Mouse (Mus musculus): Measurements from ENCODE around the gene Elfn1. TPM values are rescaled to one million over a fixed set of nuclear protein-coding genes. Genes with fewer than 3 reads are reported as not detected.
A peak's percentile ranks its signal among the peaks of the same experiment; 100 is the strongest.

Gene Elfn1
- polyA plus RNA-seq, 1 experiment from 2014 or later, result 0.47 TPM

- no peak for ATAC-seq (ENCODE audit: borderline replicate concordance, extremely low read depth, low FRiP score, low TSS enrichment)
These were observed 13.9 kb downstream of the Elfn1 start for GRCm38 (mm10) chr5:139921666-139922065.

GRCm38 (mm10) chr5:139923867-139924266 is 16.1 kb downstream of the Elfn1 start:
- no peaks in the 10 kb centered on the region for H3K36me3 ChIP-seq
- no peak overlapping the region for H3K4me2 ChIP-seq
- ATAC-seq (ENCODE audit: borderline replicate concordance, extremely low read depth, low FRiP score, low TSS enrichment), result no peak
- no peak overlapping the region for H3K4me3 ChIP-seq
- 88% methylated on average over 8 of the region's 8 CpGs for WGBS
- no peaks in the 10 kb centered on the region for H3K4me1 ChIP-seq
- no peak overlapping the region for H3K27ac ChIP-seq
- H3K27me3 ChIP-seq, result peaks cover 5% of the 10 kb centered on the region; the same call in 1 of the 2 replicates
- no peak overlapping the region for H3K9ac ChIP-seq
- no peaks in the 10 kb centered on the region for H3K9me3 ChIP-seq

More at GRCm38 (mm10) chr5:139921666-139922065, 13.9 kb downstream of the Elfn1 start:
- H3K4me1 ChIP-seq, result no peaks in the 10 kb centered on the region
- no peak overlapping the region for H3K27ac ChIP-seq
- no peaks in the 10 kb centered on the region for H3K36me3 ChIP-seq
- peaks cover 20% of the 10 kb centered on the region for H3K27me3 ChIP-seq
- no peaks in the 10 kb centered on the region for H3K9me3 ChIP-seq
- no peak overlapping the region for H3K4me3 ChIP-seq
- no peak overlapping the region for H3K9ac ChIP-seq
- H3K4me2 ChIP-seq, result no peak overlapping the region
- 33% methylated on average over 11 of the region's 11 CpGs for WGBS

- peaks cover 7% of the 10 kb centered on the region; the same call in 1 of the 2 replicates for H3K27me3 ChIP-seq
- no peak overlapping the region for H3K4me3 ChIP-seq
- H3K36me3 ChIP-seq, result no peaks in the 10 kb centered on the region
- H3K4me1 ChIP-seq, result peaks cover 28% of the 10 kb centered on the region
- ATAC-seq (ENCODE audit: borderline replicate concordance, extremely low read depth, low FRiP score, low TSS enrichment), result no peak
- H3K9me3 ChIP-seq, result no peaks in the 10 kb centered on the region
- no peak overlapping the region for H3K9ac ChIP-seq
- WGBS, result 76% methylated on average over 12 of the region's 12 CpGs
- H3K4me2 ChIP-seq, result no peak overlapping the region
- H3K27ac ChIP-seq, result no peak overlapping the region
These were observed 22.4 kb downstream of the Elfn1 start for GRCm38 (mm10) chr5:139930102-139930501.

GRCm38 (mm10) chr5:139930927-139931351 is 23.2 kb downstream of the Elfn1 start:
- Histone ChIP-seq H3K9me3 (no peaks in the 10 kb centered on the region), H3K4me3 (no peak overlapping the region), H3K4me2 (peak overlapping the region; percentile 43), H3K9ac (no peak overlapping the region), H3K4me1 (peaks cover 28% of the 10 kb centered on the region), H3K27ac (no peak overlapping the region), H3K36me3 (no peaks in the 10 kb centered on the region), H3K27me3 (peaks cover 10% of the 10 kb centered on the region; the same call in 1 of the 2 replicates)
- WGBS, result 2% methylated on average over 12 of the region's 12 CpGs
- no peak for ATAC-seq (ENCODE audit: borderline replicate concordance, extremely low read depth, low FRiP score, low TSS enrichment)

GRCm38 (mm10) chr5:139931947-139932540 is 24.3 kb downstream of the Elfn1 start:
- H3K4me1 ChIP-seq, result peaks cover 28% of the 10 kb centered on the region
- peaks cover 10% of the 10 kb centered on the region; the same call in 1 of the 2 replicates for H3K27me3 ChIP-seq
- H3K27ac ChIP-seq, result no peak overlapping the region
- ATAC-seq (ENCODE audit: borderline replicate concordance, extremely low read depth, low FRiP score, low TSS enrichment), result peak; percentile 36; the same call in 1 of the 2 replicates
- H3K9ac ChIP-seq, result no peak overlapping the region
- WGBS, result 23% methylated on average over 15 of the region's 15 CpGs
- no peak overlapping the region for H3K4me3 ChIP-seq
- no peaks in the 10 kb centered on the region for H3K36me3 ChIP-seq
- no peaks in the 10 kb centered on the region for H3K9me3 ChIP-seq
- no peak overlapping the region for H3K4me2 ChIP-seq

GRCm38 (mm10) chr5:139932595-139933271 is 25.0 kb downstream of the Elfn1 start:
- ATAC-seq (ENCODE audit: borderline replicate concordance, extremely low read depth, low FRiP score, low TSS enrichment), result peak; percentile 72

GRCm38 (mm10) chr5:139933476-139933875 is 25.7 kb downstream of the Elfn1 start:
- ATAC-seq (ENCODE audit: borderline replicate concordance, extremely low read depth, low FRiP score, low TSS enrichment), result no peak
- Histone ChIP-seq H3K9me3 (no peaks in the 10 kb centered on the region), H3K4me1 (peaks cover 28% of the 10 kb centered on the region), H3K36me3 (no peaks in the 10 kb centered on the region), H3K27me3 (peaks cover 10% of the 10 kb centered on the region; the same call in 1 of the 2 replicates), H3K27ac (no peak overlapping the region), H3K9ac (no peak overlapping the region), H3K4me2 (no peak overlapping the region), H3K4me3 (no peak overlapping the region)
- WGBS, result 45% methylated on average over 7 of the region's 7 CpGs

More at GRCm38 (mm10) chr5:139932595-139933271, 25.0 kb downstream of the Elfn1 start:
- 31% methylated on average over 13 of the region's 13 CpGs for WGBS
- Histone ChIP-seq H3K4me3 (no peak overlapping the region), H3K27me3 (peaks cover 10% of the 10 kb centered on the region; the same call in 1 of the 2 replicates), H3K9ac (no peak overlapping the region), H3K4me2 (no peak overlapping the region), H3K4me1 (peaks cover 28% of the 10 kb centered on the region), H3K9me3 (no peaks in the 10 kb centered on the region), H3K27ac (no peak overlapping the region), H3K36me3 (no peaks in the 10 kb centered on the region)

GRCm38 (mm10) chr5:139936431-139936830 is 28.7 kb downstream of the Elfn1 start:
- Histone ChIP-seq H3K27me3 (peaks cover 5% of the 10 kb centered on the region; the same call in 1 of the 2 replicates), H3K4me2 (no peak overlapping the region), H3K4me3 (no peak overlapping the region), H3K9ac (no peak overlapping the region), H3K9me3 (no peaks in the 10 kb centered on the region), H3K36me3 (no peaks in the 10 kb centered on the region), H3K27ac (no peak overlapping the region), H3K4me1 (peaks cover 16% of the 10 kb centered on the region)
- no peak for ATAC-seq (ENCODE audit: borderline replicate concordance, extremely low read depth, low FRiP score, low TSS enrichment)
- 65% methylated on average over 13 of the region's 13 CpGs for WGBS

- no peak for ATAC-seq (ENCODE audit: borderline replicate concordance, extremely low read depth, low FRiP score, low TSS enrichment)
- no peaks in the 10 kb centered on the region for H3K27me3 ChIP-seq
- 24% methylated on average over 7 of the region's 7 CpGs for WGBS
These were observed 37.0 kb downstream of the Elfn1 start for GRCm38 (mm10) chr5:139944697-139945096.

GRCm38 (mm10) chr5:139945715-139946364 is 38.1 kb downstream of the Elfn1 start:
- no peak overlapping the region for H3K4me2 ChIP-seq
- no peak overlapping the region for H3K9ac ChIP-seq
- no peaks in the 10 kb centered on the region for H3K27me3 ChIP-seq
- no peak overlapping the region for H3K4me3 ChIP-seq
- ATAC-seq (ENCODE audit: borderline replicate concordance, extremely low read depth, low FRiP score, low TSS enrichment), result no peak; the same call in 1 of the 2 replicates
- H3K9me3 ChIP-seq, result no peaks in the 10 kb centered on the region
- no peaks in the 10 kb centered on the region for H3K4me1 ChIP-seq
- 58% methylated on average over 12 of the region's 12 CpGs for WGBS
- no peak overlapping the region for H3K27ac ChIP-seq
- no peaks in the 10 kb centered on the region for H3K36me3 ChIP-seq

More at GRCm38 (mm10) chr5:139944697-139945096, 37.0 kb downstream of the Elfn1 start:
- Histone ChIP-seq H3K9ac (no peak overlapping the region), H3K4me1 (no peaks in the 10 kb centered on the region), H3K4me3 (no peak overlapping the region), H3K27ac (no peak overlapping the region), H3K36me3 (no peaks in the 10 kb centered on the region), H3K9me3 (no peaks in the 10 kb centered on the region), H3K4me2 (no peak overlapping the region)

- Histone ChIP-seq H3K27me3 (no peaks in the 10 kb centered on the region), H3K4me3 (no peak overlapping the region)
- 88% methylated on average over 5 of the region's 5 CpGs for WGBS
These were observed 39.7 kb downstream of the Elfn1 start for GRCm38 (mm10) chr5:139947446-139947845.

GRCm38 (mm10) chr5:139948552-139948951 is 40.8 kb downstream of the Elfn1 start:
- ATAC-seq (ENCODE audit: borderline replicate concordance, extremely low read depth, low FRiP score, low TSS enrichment), result no peak

More at GRCm38 (mm10) chr5:139947446-139947845, 39.7 kb downstream of the Elfn1 start:
- ATAC-seq (ENCODE audit: borderline replicate concordance, extremely low read depth, low FRiP score, low TSS enrichment), result no peak
- Histone ChIP-seq H3K9me3 (no peaks in the 10 kb centered on the region), H3K4me2 (no peak overlapping the region), H3K27ac (no peak overlapping the region), H3K4me1 (no peaks in the 10 kb centered on the region), H3K9ac (no peak overlapping the region), H3K36me3 (no peaks in the 10 kb centered on the region)

More at GRCm38 (mm10) chr5:139948552-139948951, 40.8 kb downstream of the Elfn1 start:
- Histone ChIP-seq H3K9ac (no peak overlapping the region), H3K4me3 (no peak overlapping the region), H3K9me3 (no peaks in the 10 kb centered on the region), H3K27me3 (no peaks in the 10 kb centered on the region), H3K36me3 (no peaks in the 10 kb centered on the region), H3K4me1 (no peaks in the 10 kb centered on the region), H3K27ac (no peak overlapping the region), H3K4me2 (no peak overlapping the region)
- WGBS, result 69% methylated on average over 4 of the region's 4 CpGs

Measured in lung, embryonic 15.5 days (tissue).